Mouse (Mus musculus) brain, adult 2 months (tissue): Measurements from ENCODE around the gene Laptm5.

ENCODE experiments used
- DNase-seq: peaks from one replicate; pipeline ENCODE4 v3.0.0; 2011; ENCODE audit warnings: low read depth, low spot score

The Laptm5 gene

DNA sequence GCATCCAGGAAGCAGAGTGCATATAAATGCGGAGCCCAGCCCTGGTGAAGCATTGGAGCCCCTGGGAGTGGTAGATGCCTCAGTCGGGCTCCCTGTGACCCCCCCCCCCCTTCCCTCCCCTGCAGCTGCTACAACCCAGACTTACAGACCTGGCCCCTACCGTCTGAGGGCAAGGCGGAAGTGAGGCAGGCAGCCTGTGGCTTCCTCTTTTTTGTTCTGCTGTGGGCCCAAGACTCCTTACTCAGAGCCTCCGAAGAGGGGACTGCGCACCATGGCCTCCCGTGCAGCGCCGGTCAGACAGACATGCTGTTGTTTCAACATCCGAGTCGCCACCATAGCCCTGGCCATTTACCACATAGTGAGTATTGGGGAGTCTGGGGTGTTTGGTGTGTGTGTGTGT lies at the start of gene Laptm5:
Laptm5 (plus strand) TSS at position 49 of the 400 bp plus-strand sequence.
- peak; percentile 29 for DNase-seq

DNA sequence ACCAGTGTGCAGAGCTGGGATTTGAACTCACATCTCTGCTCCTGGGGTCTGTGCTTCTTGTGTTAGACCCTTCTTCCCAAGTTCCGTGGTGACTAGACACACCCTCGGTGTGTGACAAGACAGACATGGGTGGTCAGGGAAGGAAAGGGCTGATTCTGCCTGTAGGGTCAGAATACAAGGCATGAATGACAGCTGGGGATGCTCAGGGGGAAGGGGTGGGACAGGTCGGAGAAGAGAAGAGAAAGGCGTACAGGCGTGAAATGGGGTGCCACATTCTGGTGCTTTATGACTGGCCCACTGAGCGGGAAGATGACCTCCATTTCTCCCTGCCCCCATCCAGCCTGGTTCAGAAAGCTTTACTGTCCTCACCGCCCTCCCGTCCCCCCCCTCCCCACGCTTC lies 47.5 kb upstream of the Laptm5 start:
- no peak for DNase-seq

DNA sequence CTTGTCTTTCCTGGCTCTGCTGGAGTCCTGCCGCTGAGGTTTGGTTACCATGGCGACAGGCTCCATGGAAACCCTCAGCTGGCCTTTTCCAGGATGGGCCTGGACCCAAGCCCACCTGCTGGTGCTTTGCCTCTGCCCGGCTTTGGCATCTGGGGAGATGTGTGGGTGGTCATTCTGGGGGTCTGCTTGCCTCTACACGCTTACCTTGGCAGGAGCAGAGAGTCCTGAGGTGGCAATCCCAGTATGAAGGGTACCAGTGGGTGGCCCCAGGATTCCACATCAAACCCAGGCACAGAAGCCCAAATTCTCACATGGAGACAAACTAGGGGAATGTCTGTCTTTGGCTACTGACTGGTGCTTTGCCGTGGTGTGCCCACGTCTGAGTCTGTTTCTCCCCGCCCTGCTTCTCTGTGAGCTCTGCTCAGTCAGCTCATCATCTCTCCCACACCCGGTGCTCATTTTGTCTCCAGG lies 47.0 kb upstream of the Laptm5 start:
- DNase-seq, result peak; percentile 90

DNA sequence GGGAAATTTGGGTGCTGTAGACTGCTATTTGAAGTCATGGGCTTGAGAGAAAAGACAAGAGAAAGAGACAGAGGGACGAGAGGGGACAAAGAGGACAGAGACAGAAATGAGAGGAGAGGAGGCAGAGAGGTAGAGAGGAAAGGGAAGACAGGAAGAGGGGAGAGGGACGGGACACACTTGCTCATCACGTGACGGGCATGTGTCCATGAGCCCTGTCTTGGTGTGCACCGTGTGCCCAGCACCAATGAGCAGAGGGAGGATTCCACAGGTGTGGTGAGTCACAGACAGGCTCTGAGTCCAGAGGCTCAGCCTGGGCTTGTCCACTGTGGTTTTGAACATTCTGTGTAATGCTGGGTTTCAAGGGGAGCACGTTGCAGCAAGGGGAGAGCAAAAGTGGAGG lies 45.0 kb upstream of the Laptm5 start:
- no peak for DNase-seq

DNA sequence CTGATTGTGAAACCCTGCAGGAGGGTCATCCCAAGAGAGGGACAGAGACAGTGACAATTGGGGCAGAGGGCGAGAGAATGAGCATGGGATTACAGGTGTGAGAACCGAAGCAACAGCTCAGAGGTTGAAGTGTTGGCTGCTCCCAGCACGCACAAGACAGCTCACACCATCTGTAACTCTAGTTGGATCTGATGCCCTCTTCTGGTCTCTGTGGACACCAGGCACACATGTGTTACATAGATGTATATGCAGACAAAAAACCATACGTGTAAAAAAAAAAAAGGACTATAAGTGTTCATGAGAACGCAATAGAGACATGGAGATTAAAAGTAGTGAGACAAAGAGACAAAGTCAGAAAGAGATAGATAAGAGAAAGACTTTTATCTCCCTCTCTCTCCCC lies 44.1 kb upstream of the Laptm5 start:
- DNase-seq, result peak; percentile 44

DNA sequence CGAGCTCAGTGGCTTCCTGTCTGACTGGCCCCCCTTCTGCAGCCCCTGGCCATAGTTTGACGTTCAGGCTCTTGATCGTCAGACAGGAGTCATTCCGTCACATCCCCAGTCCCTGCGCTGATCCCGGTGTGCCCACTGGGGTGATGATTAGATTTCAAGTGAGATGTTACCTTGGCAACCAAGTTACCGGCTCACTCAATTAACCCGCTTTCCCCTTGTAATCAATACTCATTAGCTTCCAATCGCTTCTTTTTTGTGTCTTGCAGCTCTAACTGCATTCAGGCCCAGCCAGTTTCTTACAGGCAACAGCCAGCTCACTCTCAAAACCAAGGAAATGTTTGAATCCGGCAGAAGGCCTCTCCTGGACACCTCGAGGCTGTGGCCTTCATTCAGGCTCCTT lies 40.5 kb upstream of the Laptm5 start:
- DNase-seq, result no peak

DNA sequence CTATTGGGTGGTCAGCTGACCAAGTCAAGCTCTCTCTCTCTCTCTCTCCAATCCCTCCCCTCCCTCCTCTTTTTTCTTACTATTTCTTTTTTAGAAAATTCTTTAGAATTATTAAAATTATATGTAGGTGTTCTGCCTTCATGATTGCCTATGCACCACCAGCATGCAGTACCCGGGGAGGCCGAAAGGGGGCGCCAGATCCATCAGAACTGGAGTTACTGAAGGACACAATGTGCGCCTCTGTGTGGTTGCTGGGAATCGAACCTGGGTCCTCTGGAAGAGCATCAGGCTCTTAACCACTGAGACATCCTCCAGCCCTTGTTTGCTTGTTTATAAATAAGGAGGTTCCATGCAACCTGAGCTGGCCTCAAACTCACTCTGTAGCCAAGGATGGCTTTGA lies 39.5 kb upstream of the Laptm5 start:
- no peak for DNase-seq

DNA sequence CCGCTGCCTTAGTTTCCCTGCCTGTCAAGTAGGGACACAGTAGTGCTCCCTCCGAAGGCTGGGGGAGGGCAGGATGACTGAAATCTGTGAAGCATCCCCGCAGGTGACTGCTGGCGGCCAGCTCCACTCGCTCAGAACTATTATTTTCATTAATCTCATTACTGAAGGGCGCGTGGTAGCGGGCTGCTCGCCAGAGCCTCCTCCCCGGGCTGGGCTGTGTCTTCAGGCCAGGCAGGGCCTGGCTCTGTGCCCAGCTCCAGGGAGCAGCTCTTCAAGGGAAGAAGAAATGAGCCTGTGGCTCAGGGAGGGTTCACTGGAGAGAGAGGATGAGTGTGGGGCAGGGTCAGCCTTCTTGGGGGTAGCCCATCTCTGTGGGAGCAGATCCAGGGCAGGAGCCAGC lies 38.3 kb upstream of the Laptm5 start:
- DNase-seq, result peak; percentile 83

DNA sequence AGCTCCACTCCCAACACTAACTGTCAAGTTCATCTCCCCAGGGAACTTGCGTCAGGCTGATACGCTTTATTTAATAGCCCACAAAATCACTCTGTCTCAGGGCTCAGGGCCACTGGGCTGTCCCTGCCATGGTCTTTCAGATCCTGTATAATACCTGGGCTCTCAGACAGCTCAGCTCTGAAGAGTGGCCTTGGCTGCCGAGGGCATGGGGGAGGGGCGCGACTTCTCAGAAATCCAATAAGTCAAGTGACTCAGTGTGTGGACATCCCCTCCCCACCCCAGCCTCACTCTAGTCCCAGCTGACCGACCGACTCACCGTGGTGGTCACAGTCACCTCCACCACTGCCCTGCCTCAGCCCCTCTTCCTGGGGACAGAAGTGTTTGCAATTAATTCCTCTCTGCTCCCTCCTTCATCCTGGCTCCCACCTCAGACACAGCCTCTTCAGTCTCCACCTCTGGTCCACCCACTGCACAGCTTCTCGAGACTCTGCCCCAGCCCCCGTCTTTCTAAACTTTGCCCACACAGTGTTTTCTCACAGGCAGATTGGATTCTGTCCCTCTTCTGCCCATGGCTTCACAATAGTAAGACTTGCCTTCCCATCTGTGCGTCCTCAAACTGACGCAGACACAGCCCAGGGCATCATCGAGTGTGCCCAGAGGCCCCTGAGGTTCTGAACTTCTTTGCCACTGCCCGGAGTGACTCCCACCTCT lies 36.8 kb upstream of the Laptm5 start:
- peak; percentile 54 for DNase-seq

DNA sequence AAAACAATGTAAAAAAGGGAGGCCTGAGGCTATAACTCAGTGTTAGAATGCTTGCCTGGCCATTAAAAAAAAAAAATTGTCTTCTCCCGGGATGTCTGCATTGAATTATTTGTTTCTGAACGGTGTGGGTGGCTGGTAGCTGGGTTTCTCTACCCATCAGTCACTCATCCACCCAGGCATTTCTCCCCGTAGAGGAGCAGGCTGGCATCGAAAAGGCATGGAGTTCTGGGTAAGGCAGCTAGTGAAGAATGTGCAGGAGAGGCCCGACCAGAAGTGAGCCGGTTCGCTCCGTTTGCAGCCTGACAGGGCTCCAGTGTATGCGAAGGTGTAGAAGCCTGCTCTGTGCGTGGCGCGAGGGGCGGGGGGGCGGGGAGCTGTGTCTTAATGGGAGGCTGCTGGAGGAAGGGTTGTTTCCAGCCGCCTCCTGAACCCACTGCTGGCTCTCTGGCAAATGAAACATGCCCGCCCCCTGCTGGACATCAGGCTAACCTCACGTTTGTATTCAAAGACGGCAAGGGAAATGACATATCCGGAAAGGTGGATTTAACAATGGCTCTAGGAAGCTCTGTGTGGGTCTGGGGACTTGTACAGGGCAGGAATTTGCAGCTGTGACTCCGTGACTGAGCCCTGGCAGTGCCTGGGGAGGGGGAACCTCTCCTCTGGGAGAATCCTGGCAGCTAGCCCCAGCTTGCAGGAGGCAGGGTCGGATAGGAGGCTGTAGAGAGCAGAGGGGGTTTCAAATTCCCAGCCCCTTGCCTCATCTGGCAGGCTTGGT lies 34.5 kb upstream of the Laptm5 start:
- peak; percentile 92 for DNase-seq

DNA sequence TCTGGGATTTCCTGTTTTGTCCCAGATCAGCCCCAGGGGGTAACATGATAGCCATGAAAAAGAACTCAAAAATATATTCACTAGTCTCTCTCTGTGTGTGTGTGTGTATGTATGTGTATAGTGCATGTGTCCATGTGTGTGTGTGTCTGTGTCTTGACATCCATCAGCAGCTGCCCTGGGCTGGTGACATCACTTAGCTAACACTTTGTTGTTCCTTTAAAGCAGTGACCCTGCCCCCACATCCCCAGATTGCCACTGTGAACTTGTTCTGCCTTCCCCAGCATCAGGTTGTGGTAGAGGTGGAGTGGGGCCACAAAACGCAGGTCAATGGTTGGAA lies 33.9 kb upstream of the Laptm5 start:
- DNase-seq, result no peak

DNA sequence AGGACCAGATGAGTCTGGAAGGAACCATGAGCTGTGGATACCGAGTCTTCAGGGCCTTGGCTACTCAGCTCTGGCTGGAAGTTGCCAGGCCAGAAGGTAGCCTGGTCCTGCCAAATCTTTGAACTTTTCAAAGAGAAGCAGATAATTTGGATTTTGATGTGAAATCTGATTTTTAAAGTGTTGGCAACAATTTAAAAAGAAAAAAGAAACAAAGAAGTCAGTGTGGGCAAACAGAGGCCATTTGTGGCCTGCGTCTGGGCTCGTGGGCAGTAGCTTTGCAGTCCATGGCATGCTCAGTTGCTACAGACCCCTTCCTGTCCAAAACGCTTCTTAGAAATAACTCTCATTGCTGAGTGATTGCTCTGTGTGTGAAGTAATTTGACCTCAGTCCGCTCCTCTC lies 31.6 kb upstream of the Laptm5 start:
- no peak for DNase-seq

DNA sequence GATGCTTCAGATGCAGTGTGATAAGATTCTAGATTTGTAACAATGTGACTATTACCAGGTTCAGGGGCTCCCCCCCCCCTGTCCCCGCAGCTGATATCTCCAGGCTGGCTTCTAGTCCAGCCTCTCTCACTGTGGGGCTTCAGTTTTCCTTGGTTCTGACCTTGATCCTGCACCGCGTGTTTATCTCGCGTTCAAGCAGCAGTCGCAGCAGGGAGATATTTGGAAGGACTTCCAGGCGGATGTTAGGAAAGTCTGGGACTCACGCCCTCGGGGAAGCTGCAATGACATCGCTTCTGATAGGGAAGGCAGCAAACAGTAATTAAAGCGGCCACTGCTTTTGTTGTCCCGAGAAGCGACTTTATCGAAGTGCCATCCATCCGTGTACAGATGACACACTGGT lies 30.2 kb upstream of the Laptm5 start:
- no peak for DNase-seq

DNA sequence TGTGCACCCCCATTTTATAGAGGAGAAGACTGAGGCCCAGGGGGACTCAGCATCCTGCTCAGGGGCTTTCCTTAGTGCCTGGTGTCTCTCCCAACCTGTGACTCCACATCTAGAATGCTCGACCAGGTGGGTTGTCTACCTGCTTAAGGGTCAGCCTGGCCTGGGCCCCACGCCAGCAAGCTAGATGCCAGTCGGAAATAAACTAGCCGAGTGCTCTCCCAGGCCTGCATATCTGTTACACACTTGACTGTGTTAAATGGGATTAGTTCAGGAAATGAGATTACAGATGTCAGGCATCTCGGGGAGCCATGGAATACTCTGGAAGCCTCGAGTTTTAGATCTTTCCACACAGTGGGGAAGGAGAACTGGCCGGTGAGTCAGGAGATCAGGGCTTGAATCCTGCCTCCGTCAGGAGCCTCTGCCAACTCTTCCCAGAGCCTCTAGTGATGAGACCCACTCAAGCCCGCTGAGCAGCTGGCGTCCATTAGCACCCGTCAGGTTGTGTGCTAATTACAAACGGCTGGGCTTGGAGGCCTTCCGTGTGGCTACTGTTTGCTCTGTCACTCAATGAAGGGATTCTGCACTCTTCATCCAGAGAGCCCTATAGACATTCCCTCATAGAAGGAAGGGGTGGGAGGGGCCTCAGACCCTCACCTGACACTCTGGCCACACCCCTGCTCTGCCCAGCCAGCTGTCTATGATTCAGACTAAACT lies 28.9 kb upstream of the Laptm5 start:
- peak; percentile 80 for DNase-seq

DNA sequence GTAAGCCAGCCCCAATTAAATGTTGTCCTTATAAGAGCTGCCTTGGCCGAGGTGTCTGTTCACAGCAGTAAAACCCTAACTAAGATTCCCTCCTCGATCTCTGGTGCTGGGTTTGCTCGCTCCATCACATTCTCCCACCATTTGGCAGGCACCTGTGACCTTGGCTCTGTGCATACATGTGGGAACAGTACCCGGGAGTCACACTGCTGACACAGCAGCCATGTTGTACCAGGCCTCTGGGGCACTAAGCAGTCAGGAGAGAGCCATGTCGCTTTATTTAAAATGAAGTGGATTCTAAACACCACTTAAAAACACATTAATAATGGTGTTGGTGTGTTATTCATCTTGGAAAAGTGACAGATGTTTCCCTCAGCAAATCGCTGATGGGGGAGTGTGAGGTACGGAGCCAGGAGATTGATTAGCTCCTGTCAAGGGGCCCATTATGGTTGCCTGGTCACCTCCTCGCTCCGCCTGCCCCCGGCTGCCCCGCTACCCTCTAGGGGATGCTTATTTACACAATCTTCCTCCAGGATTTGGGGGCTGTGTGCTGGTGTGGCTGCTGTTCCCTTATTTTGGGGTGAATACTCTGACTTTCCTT lies 25.7 kb upstream of the Laptm5 start:
- no peak for DNase-seq

DNA sequence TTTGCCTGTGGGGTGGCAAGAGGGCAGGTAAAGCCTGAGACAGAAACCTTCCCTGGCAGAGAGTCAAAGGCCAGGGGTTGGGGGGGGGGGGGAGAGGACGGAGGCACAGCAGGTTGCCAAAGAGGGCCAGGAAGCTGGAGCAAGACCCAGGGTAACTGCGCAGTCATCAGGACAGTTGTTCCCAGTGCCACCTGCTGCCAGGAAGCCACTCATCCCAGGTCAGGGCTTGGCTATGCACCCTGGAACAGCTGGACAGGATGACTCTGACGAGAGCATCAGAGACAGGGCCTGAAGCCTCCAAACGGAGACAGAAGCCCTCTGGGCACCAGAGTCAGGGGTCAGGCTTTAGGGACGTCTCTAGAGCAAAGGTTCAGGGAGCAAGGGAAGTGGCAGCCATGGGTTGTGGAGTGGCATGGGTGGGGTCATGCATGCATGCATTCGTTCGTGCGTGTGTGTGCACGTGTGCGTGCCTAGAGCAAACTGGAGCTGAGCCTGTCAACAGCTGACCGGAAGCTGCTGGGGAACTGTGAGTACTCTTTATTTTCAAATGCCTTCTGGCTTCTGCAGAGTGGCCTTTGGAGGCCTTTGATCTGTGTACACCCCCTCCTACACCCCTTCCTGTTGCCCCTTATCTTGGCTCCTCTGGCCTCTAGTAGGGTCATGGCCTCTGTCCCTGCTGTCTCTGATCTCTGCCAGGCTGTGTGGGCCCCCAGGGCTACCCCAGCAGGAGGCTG lies 23.0 kb upstream of the Laptm5 start:
- DNase-seq, result no peak

DNA sequence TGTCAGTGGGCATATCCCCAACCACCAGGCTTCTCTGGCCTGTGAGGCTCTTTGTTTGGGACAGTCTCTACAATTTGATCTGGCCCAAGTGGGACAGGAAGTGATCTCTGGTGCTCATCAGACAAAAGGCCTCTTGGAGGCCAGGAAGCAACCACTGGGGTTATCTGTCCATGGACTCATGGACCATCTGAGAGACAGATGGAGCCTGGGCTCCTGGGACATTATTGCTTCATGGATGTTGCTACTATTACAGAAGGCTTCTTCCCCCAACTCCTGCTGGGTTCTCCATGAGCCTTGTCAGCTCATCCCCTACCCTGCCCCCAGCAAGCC lies 22.4 kb upstream of the Laptm5 start:
- DNase-seq, result no peak

DNA sequence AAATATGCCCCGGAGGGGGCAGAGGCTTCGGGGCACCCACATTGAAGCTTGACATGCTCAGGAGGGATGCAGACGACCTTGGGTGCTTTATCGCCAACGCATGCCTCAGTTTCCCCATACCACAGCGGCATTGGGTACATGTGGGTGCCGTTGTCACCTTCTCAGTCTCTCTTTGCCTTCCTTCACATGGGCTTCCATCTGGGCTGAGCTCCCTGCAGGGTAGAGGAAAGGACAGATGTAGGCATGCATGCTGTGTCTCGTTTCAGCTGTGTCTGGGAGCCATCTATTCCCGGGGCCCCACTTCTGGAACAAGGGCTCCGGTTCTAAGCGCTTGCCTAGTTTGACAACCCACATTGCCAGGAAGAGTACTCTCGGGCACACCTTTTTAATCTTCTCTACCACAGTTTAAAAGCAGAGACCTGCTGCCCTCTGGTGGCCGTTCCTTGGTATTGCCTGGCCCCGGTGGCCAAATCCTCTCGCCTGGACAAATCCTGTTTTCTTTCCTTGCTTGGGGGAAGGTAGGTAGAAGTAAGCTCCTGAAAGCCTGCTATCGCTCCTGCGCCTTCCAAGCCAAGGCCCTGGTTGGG lies 20.8 kb upstream of the Laptm5 start:
- peak; percentile 78 for DNase-seq

DNA sequence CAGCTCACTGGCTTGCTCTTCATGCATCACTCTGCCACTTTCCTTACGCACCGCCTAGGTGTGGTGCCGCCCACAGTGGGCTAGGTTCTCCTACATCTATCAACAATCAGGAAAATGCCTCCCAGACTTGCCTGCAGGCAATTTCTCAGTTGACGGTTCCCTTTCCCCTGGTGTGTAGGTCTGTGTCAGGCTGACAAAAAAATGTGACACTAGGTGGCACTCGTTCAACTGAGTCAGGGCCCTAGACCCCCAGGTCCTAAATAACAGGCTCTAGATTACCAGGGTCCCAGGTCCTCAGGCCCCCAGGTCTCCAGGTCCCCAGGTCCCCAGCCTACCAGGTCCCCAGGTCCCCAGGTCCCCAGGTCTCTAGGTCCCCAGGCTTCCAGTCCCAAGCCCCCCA lies 19.2 kb upstream of the Laptm5 start:
- DNase-seq, result no peak

DNA sequence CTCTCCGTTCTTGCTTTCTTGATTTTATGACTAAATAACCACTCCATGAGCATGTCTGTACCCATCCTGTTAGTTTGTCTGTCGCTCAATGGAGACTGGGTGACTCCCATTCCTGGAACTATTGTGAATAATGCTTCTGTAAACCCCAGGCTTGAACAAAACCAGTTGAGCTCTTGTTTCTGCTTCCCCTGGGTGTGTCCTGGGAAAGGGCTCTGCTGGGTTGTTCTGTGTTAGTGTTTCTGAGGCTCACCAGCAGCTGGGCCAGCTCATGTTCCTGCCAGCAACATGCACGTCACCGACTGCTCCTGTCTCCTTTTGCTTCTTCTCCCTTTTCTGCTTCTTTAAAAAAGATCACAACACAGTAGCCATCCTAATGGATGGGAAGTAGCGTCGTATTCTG lies 17.2 kb upstream of the Laptm5 start:
- no peak for DNase-seq

DNA sequence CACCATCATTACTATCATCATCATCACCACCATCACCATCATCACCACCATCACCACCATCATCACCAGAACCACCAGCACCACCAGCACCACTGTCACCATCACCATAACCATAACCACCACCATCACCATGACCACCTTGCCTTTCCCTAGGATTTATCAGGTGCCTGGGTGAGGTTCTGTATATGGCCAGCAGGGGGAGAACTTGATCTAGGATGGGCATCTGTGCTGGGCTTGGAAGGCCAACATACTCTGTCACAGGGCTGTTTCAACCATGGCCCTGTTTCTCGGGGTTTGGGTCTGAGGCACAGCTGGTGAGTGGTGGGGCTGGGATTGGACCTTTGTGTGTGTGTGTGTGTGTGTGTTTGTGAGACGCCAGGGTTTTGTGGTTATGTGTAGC lies 16.6 kb upstream of the Laptm5 start:
- DNase-seq, result no peak
